Mouse (Mus musculus) brain, embryonic 14.5 days (tissue): ENCODE measurements around the gene Hist1h2bf. TPM values are rescaled to one million over a fixed set of nuclear protein-coding genes. Genes with fewer than 3 reads are reported as not detected.
A peak's percentile ranks its signal among the peaks of the same experiment; 100 is the strongest.
"Not testable (repeated sequence)": the region's sequence is repeated elsewhere in the genome, so short reads cannot be mapped to it uniquely, and the experiment has no call there.

Experiments used
- DNase-seq: peaks from one replicate; pipeline ENCODE4 v3.0.0-alpha.2; 2011; ENCODE audit warnings: low read depth
- CTCF ChIP-seq: fragments of 200-500 bp; IDR thresholded peaks from 2 replicates; pipeline ENCODE4 v1.5.1; 2012; ENCODE audit warnings: inconsistent platforms, mild to moderate bottlenecking, moderate library complexity, borderline replicate concordance; ENCODE audit not compliant: insufficient read depth, insufficient read length; ENCODE audit errors: extremely low read depth
- POLR2A ChIP-seq: fragments of 200-500 bp; IDR thresholded peaks from 2 replicates; pipeline ENCODE4 v1.6.1; 2012; ENCODE audit warnings: mild to moderate bottlenecking, inconsistent platforms, borderline replicate concordance; ENCODE audit not compliant: poor library complexity, insufficient read depth, insufficient read length, severe bottlenecking; ENCODE audit errors: extremely low read depth
- polyA plus RNA-seq: library from polyadenylated mRNA; depleted of rRNA; stranded (reverse); fragments of >200 nt; gene quantifications from 2 replicates; pipeline ENCODE4 v1.2.3, GENCODE M21; 2012

The Hist1h2bf gene
- polyA plus RNA-seq, 1 experiment = 21.6 TPM

DNA sequence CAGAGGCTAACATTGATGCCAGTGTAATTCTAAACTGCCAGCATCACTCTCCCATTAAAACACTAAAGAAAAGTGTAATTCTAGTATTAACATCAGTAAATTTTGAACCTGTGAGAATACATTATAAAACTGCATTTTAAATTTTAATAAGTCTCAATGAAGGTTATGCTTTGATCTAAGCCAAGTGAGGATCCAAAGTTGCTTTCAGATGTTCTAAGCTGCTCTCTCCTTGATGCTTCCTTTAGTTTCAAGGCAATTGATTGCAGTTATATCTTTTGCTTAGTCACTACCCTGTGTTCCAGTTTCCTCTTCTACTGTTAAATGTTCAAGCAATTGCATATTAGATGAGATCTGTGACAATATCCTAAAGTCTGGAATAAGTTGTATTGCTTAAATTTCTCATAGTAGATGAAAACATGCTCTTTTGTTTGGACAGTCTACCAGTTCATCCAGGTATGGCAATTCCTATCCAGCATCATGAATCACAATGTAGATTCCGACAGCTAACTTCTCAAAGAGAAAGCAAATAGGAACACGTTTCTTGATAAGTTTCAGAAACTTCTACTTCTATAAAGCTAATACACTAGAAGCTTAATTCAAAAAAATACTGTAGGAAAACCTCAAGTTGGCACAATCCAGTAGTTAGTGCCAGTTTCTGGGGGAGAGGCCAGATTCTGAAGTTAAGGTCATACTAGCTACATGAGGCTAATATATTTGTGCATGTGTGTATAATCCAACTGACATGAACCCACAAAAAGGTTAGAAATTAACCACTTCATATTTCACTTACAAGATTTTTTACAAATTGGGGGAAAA is 1.6 kb downstream of the Hist1h2bf start:
- peak; percentile 25 for DNase-seq
- TF ChIP-seq CTCF = no peak
- TF ChIP-seq POLR2A = no peak

DNA sequence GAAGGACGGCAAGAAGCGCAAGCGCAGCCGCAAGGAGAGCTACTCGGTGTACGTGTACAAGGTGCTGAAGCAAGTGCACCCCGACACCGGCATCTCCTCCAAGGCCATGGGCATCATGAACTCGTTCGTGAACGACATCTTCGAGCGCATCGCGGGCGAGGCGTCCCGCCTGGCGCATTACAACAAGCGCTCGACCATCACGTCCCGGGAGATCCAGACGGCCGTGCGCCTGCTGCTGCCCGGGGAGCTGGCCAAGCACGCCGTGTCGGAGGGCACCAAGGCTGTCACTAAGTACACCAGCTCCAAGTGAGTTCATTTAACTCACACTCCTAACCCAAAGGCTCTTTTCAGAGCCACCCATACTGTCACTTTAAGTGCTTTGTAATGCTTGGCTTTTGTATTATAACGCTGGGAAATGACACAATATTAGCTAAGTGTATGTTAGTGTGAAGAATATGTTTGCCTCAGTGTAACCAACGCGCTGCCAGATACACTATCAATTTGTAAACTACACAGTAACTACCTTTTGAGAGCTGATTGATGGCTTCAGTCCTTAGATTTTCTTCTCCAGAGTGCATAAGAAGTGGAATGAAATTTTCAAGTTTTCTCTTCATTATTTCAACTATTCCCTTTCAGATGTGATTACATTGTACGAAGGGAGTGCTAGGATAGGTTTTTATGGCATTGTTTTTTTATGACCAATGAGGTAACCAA is 2.3 kb downstream of the Hist1h2bf start:
- peak; percentile 53 for DNase-seq

GRCm38 (mm10) chr13:23571022-23571503 is 2.9 kb downstream of the Hist1h2bf start, which contains the start of the genes Hist1h2ae and Hist1h2bg:
TSS of gene Hist1h2ae (minus strand) at chr13:23571220.
TSS of gene Hist1h2bg (plus strand) at chr13:23571396.
- TF ChIP-seq CTCF = no peak
- no peak for TF ChIP-seq POLR2A
- DNase-seq = peak; percentile 99

DNA sequence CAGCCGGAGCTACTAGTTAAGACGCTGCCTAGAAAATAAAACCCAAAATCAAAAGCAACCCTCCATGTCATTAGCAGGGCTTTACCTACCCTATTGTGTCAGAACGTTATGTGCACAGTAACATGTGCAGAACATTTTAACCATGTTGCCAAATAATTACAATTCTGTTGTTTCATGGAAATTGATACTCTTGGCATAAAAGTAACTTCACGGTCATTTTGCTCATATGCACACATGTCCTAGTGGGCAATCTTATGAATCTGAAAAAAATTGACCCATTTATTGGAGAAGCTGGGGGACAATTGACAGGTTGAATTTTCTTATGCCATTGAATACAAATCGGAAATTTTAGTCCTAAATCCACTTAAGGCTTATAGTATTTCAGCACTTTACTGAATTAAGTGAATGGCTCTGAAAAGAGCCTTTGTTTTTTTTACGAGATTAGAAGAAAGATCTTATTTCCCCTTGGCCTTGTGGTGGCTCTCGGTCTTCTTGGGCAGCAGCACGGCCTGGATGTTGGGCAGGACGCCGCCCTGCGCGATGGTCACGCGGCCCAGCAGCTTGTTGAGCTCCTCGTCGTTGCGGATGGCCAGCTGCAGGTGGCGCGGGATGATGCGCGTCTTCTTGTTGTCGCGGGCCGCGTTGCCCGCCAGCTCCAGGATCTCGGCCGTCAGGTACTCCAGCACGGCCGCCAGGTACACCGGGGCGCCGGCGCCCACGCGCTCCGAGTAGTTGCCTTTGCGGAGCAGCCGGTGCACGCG is 3.6 kb downstream of the Hist1h2bf start:
- DNase-seq = peak; percentile 51

DNA sequence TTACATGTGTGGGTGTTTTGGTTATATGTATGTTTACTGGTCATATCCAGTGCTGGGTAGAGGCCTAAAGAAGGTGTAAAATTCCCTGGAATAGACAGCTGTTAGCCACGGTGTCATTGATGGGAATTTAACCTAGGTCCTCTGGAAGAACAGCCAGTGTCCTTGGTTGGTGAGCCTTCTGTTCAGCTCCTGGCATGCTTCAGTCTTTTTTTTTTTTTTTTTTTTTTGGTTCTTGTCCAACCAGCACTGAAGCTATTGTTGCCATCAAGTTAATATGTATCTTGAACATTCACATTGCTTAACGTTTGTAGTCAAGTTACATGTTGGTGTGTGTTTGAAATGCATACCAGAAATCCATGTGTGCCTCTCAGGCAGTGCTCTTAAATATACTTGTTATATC is 9.5 kb downstream of the Hist1h2bf start:
- no peak for TF ChIP-seq POLR2A
- TF ChIP-seq CTCF = no peak
- DNase-seq = no peak

DNA sequence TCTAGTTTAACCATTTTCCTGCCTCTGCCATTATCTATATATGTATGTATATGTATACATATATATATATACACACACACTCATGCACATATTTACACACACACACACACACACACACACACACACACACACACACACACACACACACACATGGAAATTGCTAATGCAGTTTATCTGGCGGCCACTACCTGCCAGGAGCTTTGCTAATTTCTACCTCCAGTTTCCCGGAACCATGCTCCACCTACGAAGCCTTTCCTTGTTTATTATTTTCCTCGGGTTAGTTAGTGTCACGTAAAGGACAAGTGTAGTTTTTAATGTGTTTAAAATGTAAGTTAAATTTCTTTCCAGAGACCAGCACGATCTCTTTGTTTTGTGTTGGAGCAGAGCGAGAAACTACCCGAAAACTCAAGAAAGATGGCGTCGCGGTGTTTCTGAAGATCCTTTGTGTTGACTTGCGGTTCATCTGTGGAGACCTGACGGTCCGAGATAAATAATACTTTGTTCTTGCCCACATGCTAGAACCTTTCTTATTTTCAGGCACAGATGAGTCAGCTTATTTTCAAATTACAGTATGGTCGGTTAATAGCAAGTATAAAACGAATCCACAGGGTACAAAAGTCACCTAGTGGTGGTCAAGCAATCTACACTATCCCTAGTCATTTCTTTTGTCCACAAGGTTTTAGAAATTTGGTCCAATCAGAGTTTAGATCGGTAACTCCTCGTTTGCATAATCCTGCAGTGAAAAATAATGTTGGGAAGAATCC is 11.1 kb downstream of the Hist1h2bf start:
- peak; percentile 93 for DNase-seq
- TF ChIP-seq CTCF (no peak), POLR2A (no peak)

GRCm38 (mm10) chr13:23561883-23562659 is 11.9 kb downstream of the Hist1h2bf start, which contains the start of gene Hist1h3e:
TSS of gene Hist1h3e (minus strand) at chr13:23562369.
- peak; percentile 99 for DNase-seq
- peak; percentile 75 for TF ChIP-seq POLR2A

GRCm38 (mm10) chr13:23561531-23561882 is 12.5 kb downstream of the Hist1h2bf start:
- not testable (repeated sequence) for DNase-seq

GRCm38 (mm10) chr13:23560699-23561098 is 13.3 kb downstream of the Hist1h2bf start:
- DNase-seq = not testable (repeated sequence)

- TF ChIP-seq POLR2A = no peak
- TF ChIP-seq CTCF = no peak
- no peak for DNase-seq
Observed at GRCm38 (mm10) chr13:23556906-23557305, 17.1 kb downstream of the Hist1h2bf start.

DNA sequence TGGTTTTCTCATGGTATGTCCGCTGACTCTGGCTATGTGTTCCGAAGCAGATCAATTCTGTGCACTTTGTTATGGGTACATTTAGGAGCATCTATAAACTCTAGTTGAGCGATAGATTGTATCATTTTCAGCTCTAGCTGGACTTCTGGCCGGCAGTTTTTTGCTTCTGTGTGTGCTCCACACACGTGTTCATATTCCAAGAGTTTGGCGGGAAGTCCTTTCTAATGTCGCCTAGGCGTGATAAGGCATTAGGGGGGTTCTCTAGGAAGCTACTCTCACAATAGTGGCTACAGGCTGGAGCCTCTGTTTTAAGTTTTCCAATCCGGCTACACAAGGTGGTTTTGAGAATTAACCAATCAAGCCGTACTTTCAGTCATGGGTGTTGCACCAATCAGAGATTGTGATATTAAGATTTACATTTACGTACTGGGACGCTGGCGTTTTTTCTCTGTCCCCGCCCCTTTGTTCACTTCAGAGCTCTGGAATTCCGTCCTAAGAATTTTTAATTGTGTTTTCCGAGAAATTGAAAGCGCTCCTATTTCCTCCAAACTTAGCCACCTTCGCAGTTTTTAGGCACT is 18.1 kb downstream of the Hist1h2bf start:
- TF ChIP-seq POLR2A = peak; percentile 7; the same call in 1 of the 2 replicates
- TF ChIP-seq CTCF = no peak
- DNase-seq = peak; percentile 98
